Mouse (Mus musculus): ENCODE measurements around the gene Cd3d. TPM values are rescaled to one million over a fixed set of nuclear protein-coding genes. Genes with fewer than 3 reads are reported as not detected.
"Not testable (repeated sequence)": the region's sequence is repeated elsewhere in the genome, so short reads cannot be mapped to it uniquely, and the experiment has no call there.

Cd3d gene
- polyA plus RNA-seq, 1 experiment = 17.2 TPM

- no peaks in the 10 kb centered on the region; the same call in 1 of the 2 replicates for H3K4me1 ChIP-seq (ENCODE audit: control insufficient read depth, insufficient read depth, low read length)
- 23% methylated on average over 3 of the region's 3 CpGs for WGBS
- no peak overlapping the region for H3K4me3 ChIP-seq (replicated peaks; ENCODE audit: control insufficient read depth, low read depth, low read length)
- TF ChIP-seq POLR2A (IDR thresholded peaks at IDR 0.05; ENCODE audit: borderline replicate concordance, control insufficient read depth, low read depth, low read length) (no peak), CTCF (IDR thresholded peaks at IDR 0.05; ENCODE audit: control insufficient read depth, insufficient read depth, low read length) (peak; percentile 64)
- H3K27ac ChIP-seq (ENCODE audit: control insufficient read depth, insufficient read depth, low read depth, low read length, poor library complexity) = no peak overlapping the region
Measured at GRCm38 (mm10) chr9:44966815-44967242, 14.8 kb upstream of the Cd3d start.

DNA sequence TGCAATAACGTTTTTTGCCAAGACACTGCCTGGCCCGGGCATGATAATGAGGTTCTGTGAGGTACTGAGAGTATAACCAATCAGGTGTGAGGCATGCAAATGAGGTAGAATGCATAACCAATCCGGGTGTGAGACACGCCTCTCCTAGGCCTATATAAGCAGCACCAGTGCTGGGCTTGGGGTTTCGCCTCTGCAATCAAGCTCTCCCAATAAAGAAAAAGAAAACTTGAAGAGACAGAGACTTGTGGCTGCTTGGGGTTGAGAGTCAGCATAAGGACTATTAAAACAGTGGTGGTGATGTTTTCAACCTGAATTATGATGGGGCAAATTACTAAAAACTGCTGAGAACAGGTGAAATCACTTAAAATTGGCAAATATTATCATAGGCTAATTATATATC is 13.8 kb upstream of the Cd3d start:
- H3K4me3 ChIP-seq (replicated peaks; ENCODE audit: control insufficient read depth, low read depth, low read length); H3K4me1 ChIP-seq (ENCODE audit: control insufficient read depth, insufficient read depth, low read length); H3K27ac ChIP-seq (ENCODE audit: control insufficient read depth, insufficient read depth, low read depth, low read length, poor library complexity): not testable (repeated sequence)
- WGBS = 81% methylated on average over 5 of the region's 5 CpGs

GRCm38 (mm10) chr9:44969450-44969849 is 12.1 kb upstream of the Cd3d start:
- WGBS = 56% methylated on average over 1 of the region's 1 CpGs
- Histone ChIP-seq H3K4me1 (ENCODE audit: control insufficient read depth, insufficient read depth, low read length) (no peaks in the 10 kb centered on the region; the same call in 1 of the 2 replicates), H3K27ac (ENCODE audit: control insufficient read depth, insufficient read depth, low read depth, low read length, poor library complexity) (no peak overlapping the region), H3K4me3 (replicated peaks; ENCODE audit: control insufficient read depth, low read depth, low read length) (no peak overlapping the region)
- TF ChIP-seq POLR2A (IDR thresholded peaks at IDR 0.05; ENCODE audit: borderline replicate concordance, control insufficient read depth, low read depth, low read length) = no peak
- TF ChIP-seq CTCF (IDR thresholded peaks at IDR 0.05; ENCODE audit: control insufficient read depth, insufficient read depth, low read length) = no peak

DNA sequence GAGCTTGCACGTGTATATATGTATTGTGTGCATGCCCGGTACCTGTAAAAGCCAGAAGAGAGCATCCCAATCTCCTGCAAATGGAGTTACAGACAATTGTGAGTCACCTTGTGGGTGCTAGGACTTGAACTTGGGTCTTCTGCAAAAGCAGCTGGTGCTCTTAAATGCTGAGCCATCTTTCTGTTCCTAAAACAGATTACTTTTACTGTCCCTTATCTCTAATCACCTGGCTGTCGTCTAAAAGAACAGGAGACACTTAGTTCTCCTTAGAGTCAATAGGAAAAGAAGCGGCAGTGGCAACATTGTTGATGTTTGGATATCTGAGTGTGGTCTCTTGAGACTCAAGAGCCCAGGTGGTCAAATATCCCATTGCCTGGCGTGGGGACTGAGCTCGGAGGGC is 3.8 kb upstream of the Cd3d start:
- H3K4me3 ChIP-seq (replicated peaks; ENCODE audit: control insufficient read depth, low read depth, low read length) = no peak overlapping the region
- H3K4me1 ChIP-seq (ENCODE audit: control insufficient read depth, insufficient read depth, low read length) = peaks cover 2% of the 10 kb centered on the region; the same call in 1 of the 2 replicates
- TF ChIP-seq CTCF (IDR thresholded peaks at IDR 0.05; ENCODE audit: control insufficient read depth, insufficient read depth, low read length) (no peak), POLR2A (IDR thresholded peaks at IDR 0.05; ENCODE audit: borderline replicate concordance, control insufficient read depth, low read depth, low read length) (no peak)
- WGBS = 76% methylated on average over 6 of the region's 6 CpGs
- H3K27ac ChIP-seq (ENCODE audit: control insufficient read depth, insufficient read depth, low read depth, low read length, poor library complexity) = no peak overlapping the region

DNA sequence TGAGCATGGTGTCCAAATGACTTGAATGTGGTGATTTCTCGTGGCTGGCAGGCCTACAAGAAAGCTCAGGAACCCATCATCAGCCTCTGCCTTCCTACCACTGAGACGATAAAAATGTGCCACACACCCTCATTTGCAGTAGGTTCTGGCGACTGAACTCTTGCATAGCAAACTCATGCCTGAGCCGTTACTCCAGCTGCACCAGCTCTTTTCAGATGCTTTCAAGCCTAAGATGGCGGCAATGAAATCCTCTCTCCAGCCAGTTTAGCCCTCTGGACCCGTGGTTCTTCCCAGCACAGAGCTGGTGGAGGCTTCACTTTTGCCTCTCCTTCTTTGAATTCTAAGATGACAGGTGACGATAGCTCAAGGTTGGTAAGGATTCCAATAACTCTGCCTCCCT is 1.8 kb upstream of the Cd3d start:
- WGBS = 72% methylated on average over 7 of the region's 7 CpGs
- no peak overlapping the region for H3K27ac ChIP-seq (ENCODE audit: control insufficient read depth, insufficient read depth, low read depth, low read length, poor library complexity)
- H3K4me3 ChIP-seq (replicated peaks; ENCODE audit: control insufficient read depth, low read depth, low read length) = no peak overlapping the region

DNA sequence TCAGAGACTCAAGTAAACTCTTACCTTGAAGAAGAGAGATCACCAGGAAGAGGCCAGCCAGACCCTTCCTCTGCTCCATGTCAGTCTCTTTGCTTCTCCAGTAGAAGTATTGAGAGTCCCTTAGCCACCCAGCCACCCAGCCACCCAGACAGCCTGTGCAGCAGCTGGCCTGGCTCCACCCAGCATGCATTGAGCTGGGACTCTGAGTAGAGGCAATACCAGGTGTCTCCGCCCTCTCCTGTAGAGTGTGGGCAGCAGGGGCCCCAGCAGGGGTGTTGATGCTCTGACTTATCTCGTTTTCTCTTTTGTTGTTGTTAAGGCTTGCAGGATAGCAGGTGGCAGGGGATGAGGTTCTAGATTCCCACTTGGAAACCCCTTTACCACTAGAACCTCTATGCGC is 1.3 kb upstream of the Cd3d start, which contains the start of gene Cd3g:
Gene Cd3g (minus strand): TSS at position 190 of the 400 bp plus-strand sequence.
- Histone ChIP-seq H3K27ac (ENCODE audit: control insufficient read depth, insufficient read depth, low read depth, low read length, poor library complexity) (no peak within 1 kb of the TSS; the same call in 1 of the 2 replicates), H3K4me3 (replicated peaks; ENCODE audit: control insufficient read depth, low read depth, low read length) (no peak within 1 kb of the TSS), H3K4me1 (ENCODE audit: control insufficient read depth, insufficient read depth, low read length) (peaks cover 2% of the 10 kb centered on the region; the same call in 1 of the 2 replicates)
- no peak for TF ChIP-seq POLR2A (IDR thresholded peaks at IDR 0.05; ENCODE audit: borderline replicate concordance, control insufficient read depth, low read depth, low read length)
- TF ChIP-seq CTCF (IDR thresholded peaks at IDR 0.05; ENCODE audit: control insufficient read depth, insufficient read depth, low read length) = no peak
- 57% methylated on average over 3 of the region's 3 CpGs for WGBS

More for the DNA sequence above, 1.8 kb upstream of the Cd3d start:
- peaks cover 2% of the 10 kb centered on the region; the same call in 1 of the 2 replicates for H3K4me1 ChIP-seq (ENCODE audit: control insufficient read depth, insufficient read depth, low read length)
- no peak for TF ChIP-seq POLR2A (IDR thresholded peaks at IDR 0.05; ENCODE audit: borderline replicate concordance, control insufficient read depth, low read depth, low read length)
- no peak for TF ChIP-seq CTCF (IDR thresholded peaks at IDR 0.05; ENCODE audit: control insufficient read depth, insufficient read depth, low read length)

- Histone ChIP-seq H3K4me1 (ENCODE audit: control insufficient read depth, insufficient read depth, low read length) (peaks cover 4% of the 10 kb centered on the region; the same call in 1 of the 2 replicates), H3K27ac (ENCODE audit: control insufficient read depth, insufficient read depth, low read depth, low read length, poor library complexity) (no peak overlapping the region; the same call in 1 of the 2 replicates), H3K4me3 (replicated peaks; ENCODE audit: control insufficient read depth, low read depth, low read length) (no peak overlapping the region)
- TF ChIP-seq CTCF (IDR thresholded peaks at IDR 0.05; ENCODE audit: control insufficient read depth, insufficient read depth, low read length) = no peak
- TF ChIP-seq POLR2A (IDR thresholded peaks at IDR 0.05; ENCODE audit: borderline replicate concordance, control insufficient read depth, low read depth, low read length) = no peak
- WGBS = 82% methylated on average over 2 of the region's 2 CpGs
Measured at GRCm38 (mm10) chr9:44981104-44981503, 482 bp upstream of the Cd3d start.

DNA sequence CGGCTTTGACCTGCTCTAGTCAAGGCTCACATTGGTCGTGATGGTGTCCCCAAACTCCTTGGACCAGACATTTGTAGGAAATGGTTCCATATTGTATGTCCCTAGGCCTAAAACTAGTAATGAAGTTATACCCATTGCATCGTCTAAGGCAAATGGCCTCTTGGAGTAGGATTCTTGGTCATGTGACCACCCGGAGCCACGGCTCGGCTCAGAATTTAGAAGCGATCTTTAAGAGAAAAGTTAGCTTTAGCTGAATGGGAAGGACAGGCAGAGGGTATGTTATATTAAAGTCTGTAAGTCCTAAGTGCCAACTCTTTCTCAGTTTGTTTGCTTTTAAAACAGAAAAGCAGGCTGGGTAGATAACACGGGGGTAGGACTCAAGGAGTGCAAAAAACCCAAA is 495 bp downstream of the Cd3d start:
- 86% methylated on average over 8 of the region's 8 CpGs for WGBS
- H3K27ac ChIP-seq (ENCODE audit: control insufficient read depth, insufficient read depth, low read depth, low read length, poor library complexity) = no peak overlapping the region

GRCm38 (mm10) chr9:44982531-44982930 is 945 bp downstream of the Cd3d start:
- TF ChIP-seq CTCF (IDR thresholded peaks at IDR 0.05; ENCODE audit: control insufficient read depth, insufficient read depth, low read length) = no peak
- no peak for TF ChIP-seq POLR2A (IDR thresholded peaks at IDR 0.05; ENCODE audit: borderline replicate concordance, control insufficient read depth, low read depth, low read length)
- WGBS = 80% methylated on average over 3 of the region's 3 CpGs
- no peak overlapping the region for H3K4me3 ChIP-seq (replicated peaks; ENCODE audit: control insufficient read depth, low read depth, low read length)
- H3K4me1 ChIP-seq (ENCODE audit: control insufficient read depth, insufficient read depth, low read length) = peaks cover 5% of the 10 kb centered on the region
- H3K27ac ChIP-seq (ENCODE audit: control insufficient read depth, insufficient read depth, low read depth, low read length, poor library complexity) = no peak overlapping the region; the same call in 1 of the 2 replicates

More for the DNA sequence above, 495 bp downstream of the Cd3d start:
- Histone ChIP-seq H3K4me3 (replicated peaks; ENCODE audit: control insufficient read depth, low read depth, low read length) (peak overlapping the region; percentile 32), H3K4me1 (ENCODE audit: control insufficient read depth, insufficient read depth, low read length) (peaks cover 5% of the 10 kb centered on the region)
- no peak for TF ChIP-seq POLR2A (IDR thresholded peaks at IDR 0.05; ENCODE audit: borderline replicate concordance, control insufficient read depth, low read depth, low read length)
- TF ChIP-seq CTCF (IDR thresholded peaks at IDR 0.05; ENCODE audit: control insufficient read depth, insufficient read depth, low read length) = no peak
